Mouse (Mus musculus) CH12.LX (cell line): ENCODE results near the gene Ift22. TPM values are rescaled to one million over a fixed set of nuclear protein-coding genes. Genes with fewer than 3 reads are reported as not detected.
A peak's percentile ranks its signal among the peaks of the same experiment; 100 is the strongest.

Experiments used
- DNase-seq: peaks from one replicate; pipeline ENCODE4 v3.0.0-alpha.2; 2013; ENCODE audit errors: extremely low read depth
- H3K27ac ChIP-seq: 2 replicates; pipeline ENCODE4 v1.5.1; 2012; ENCODE audit warnings: low read depth, mild to moderate bottlenecking, control low read depth, moderate library complexity; ENCODE audit not compliant: insufficient read depth
- H3K27me3 ChIP-seq: replicated peaks from 2 replicates; pipeline ENCODE3; 2012; ENCODE audit warnings: inconsistent platforms
- H3K36me3 ChIP-seq, 2 experiments: replicated peaks in 1 of 2; 2 replicates each; pipeline versions ENCODE3 to v1.6.1; 2012; ENCODE audit warnings: inconsistent platforms in 1 of 2, low read length in 1 of 2, mild to moderate bottlenecking in 1 of 2, mixed read lengths in 1 of 2, moderate library complexity in 1 of 2; ENCODE audit not compliant: control insufficient read depth in 1 of 2, insufficient read depth in 1 of 2
- H3K4me1 ChIP-seq, 2 experiments: 2 replicates each; pipeline ENCODE4 v1.6.1; 2012; ENCODE audit warnings: inconsistent platforms in 1 of 2, moderate library complexity in 1 of 2; ENCODE audit not compliant: insufficient read depth in 2 of 2, control insufficient read depth in 1 of 2
- H3K4me2 ChIP-seq: 2 replicates; pipeline ENCODE4 v1.6.1; 2012; ENCODE audit warnings: low read depth, mild to moderate bottlenecking, control low read depth; ENCODE audit not compliant: poor library complexity, insufficient read depth, severe bottlenecking
- H3K4me3 ChIP-seq, 3 experiments: fragments of 150-350 bp in 1 of 3; sonication (generic) in 1 of 3; replicated peaks in 1 of 3; 2 replicates each; pipeline versions ENCODE3 to v1.5.1; 2011 to 2012; ENCODE audit warnings: low read depth in 2 of 3, low read length in 2 of 3, mild to moderate bottlenecking in 2 of 3, moderate library complexity in 2 of 3, control low read depth in 1 of 3, improper control_type of control experiment in 1 of 3, inconsistent platforms in 1 of 3, mixed read lengths in 1 of 3; ENCODE audit not compliant: poor library complexity in 1 of 3
- H3K79me2 ChIP-seq: replicated peaks from 2 replicates; pipeline ENCODE4 v1.6.1; 2012; ENCODE audit warnings: mild to moderate bottlenecking, moderate library complexity; ENCODE audit not compliant: control insufficient read depth, poor library complexity, insufficient read depth, severe bottlenecking; ENCODE audit errors: extremely low read depth
- H3K9ac ChIP-seq: 2 replicates; pipeline ENCODE4 v1.6.1; 2012; ENCODE audit warnings: low read depth, mild to moderate bottlenecking, control low read depth, moderate library complexity; ENCODE audit not compliant: insufficient read depth
- H3K9me3 ChIP-seq: replicated peaks from 2 replicates; pipeline ENCODE3; 2012; ENCODE audit warnings: low read length, inconsistent platforms, mixed read lengths
- CTCF ChIP-seq, 2 experiments: IDR thresholded peaks in 1 of 2; conservative IDR thresholded peaks in 1 of 2; 2 replicates each; pipeline ENCODE4 v1.5.1; 2011 to 2012; ENCODE audit warnings: low read depth in 2 of 2, low read length in 2 of 2, improper control_type of control experiment in 1 of 2, inconsistent platforms in 1 of 2, mild to moderate bottlenecking in 1 of 2, moderate library complexity in 1 of 2
- E2F4 ChIP-seq: IDR thresholded peaks from 2 replicates; pipeline ENCODE4 v1.6.1; 2011; ENCODE audit warnings: low read depth, low read length, improper control_type of control experiment; ENCODE audit not compliant: insufficient replicate concordance
- EP300 ChIP-seq: IDR thresholded peaks from 2 replicates; pipeline ENCODE4 v1.6.1; 2011; ENCODE audit warnings: low read length, improper control_type of control experiment
- ETS1 ChIP-seq: conservative IDR thresholded peaks from 2 replicates; pipeline ENCODE4 v1.6.1; 2012; ENCODE audit warnings: low read depth, mild to moderate bottlenecking, inconsistent platforms, low read length, improper control_type of control experiment, moderate library complexity
- JUND ChIP-seq: conservative IDR thresholded peaks from 2 replicates; pipeline ENCODE4 v1.6.1; 2011; ENCODE audit warnings: low read depth, low read length, improper control_type of control experiment
- MAX ChIP-seq: IDR thresholded peaks from 2 replicates; pipeline ENCODE4 v1.6.1; 2011; ENCODE audit warnings: low read length, improper control_type of control experiment
- MXI1 ChIP-seq: IDR thresholded peaks from 2 replicates; pipeline ENCODE4 v1.6.1; 2011; ENCODE audit warnings: mild to moderate bottlenecking, low read depth, low read length, improper control_type of control experiment
- RAD21 ChIP-seq: IDR thresholded peaks from 2 replicates; pipeline ENCODE4 v1.6.1; 2011; ENCODE audit warnings: low read depth, mild to moderate bottlenecking, low read length, improper control_type of control experiment, moderate library complexity
- SMC3 ChIP-seq: IDR thresholded peaks from 2 replicates; pipeline ENCODE4 v1.6.1; 2011; ENCODE audit warnings: low read depth, low read length, improper control_type of control experiment
- TBP ChIP-seq: conservative IDR thresholded peaks from 2 replicates; pipeline ENCODE4 v1.6.1; 2011; ENCODE audit warnings: low read depth, low read length, improper control_type of control experiment
- dilution Hi-C: fragments of 300-500 bp; cut with MboI; formaldehyde crosslinking; loops from 2 replicates; pipeline ENCODE4 v1.14.3; 2020; ENCODE audit warnings: low sequenced_read_pairs; ENCODE audit not compliant: extremely low pct_unique_long_range_greater_than_20kb, extremely low pct_ligation_motif_present
- in situ Hi-C: fragments of 300-500 bp; cut with MboI; formaldehyde crosslinking; loops from 3 replicates; pipeline ENCODE4 v1.14.3; 2019; ENCODE audit warnings: low sequenced_read_pairs, low pct_ligation_motif_present, low pct_unique_long_range_greater_than_20kb, mixed read lengths
- polyA plus RNA-seq: library from polyadenylated mRNA; unstranded; fragments of >175 nt; gene quantifications from 2 replicates; pipeline ENCODE4 v1.2.1, GENCODE M21; 2012; ENCODE audit warnings: low read depth; ENCODE audit not compliant: insufficient read length
- total RNA-seq, 2 experiments: library from RNA; depleted of rRNA; stranded (reverse); fragments of 300-350 nt in 1 of 2; fragments of >200 nt in 1 of 2; gene quantifications; 2 replicates each; pipeline ENCODE4 v1.2.3; 2012 to 2014

The Ift22 gene
- total and polyA plus RNA-seq, 3 experiments, result 16.8 to 39.6 (median 18.5) TPM

DNA sequence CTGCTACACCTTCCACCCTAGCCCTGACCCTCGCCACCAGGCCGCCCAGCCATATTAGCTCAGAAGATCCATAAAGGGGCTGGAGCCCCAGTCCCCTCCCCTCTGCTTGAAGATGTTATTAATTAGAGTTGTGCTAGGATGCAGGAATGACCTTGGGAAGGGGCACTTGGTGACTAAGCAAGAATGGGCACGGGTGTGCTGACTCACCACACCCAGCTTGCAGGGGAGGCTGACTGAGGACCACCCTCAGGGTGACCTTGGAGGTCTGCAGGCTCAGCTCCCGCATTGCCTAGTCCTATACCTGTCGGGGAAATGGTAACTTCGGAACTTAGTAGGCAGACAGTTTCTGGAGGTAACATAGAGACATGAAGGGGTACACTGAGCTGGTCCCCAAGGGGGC, 26.0 kb downstream of the Ift22 start:
- H3K4me3 ChIP-seq, result no peak overlapping the region
- in situ Hi-C loops, result no loop called here
- no peaks in the 10 kb centered on the region for H3K79me2 ChIP-seq
- no peaks in the 10 kb centered on the region for H3K27me3 ChIP-seq
- no peak for TF ChIP-seq MXI1
- peaks cover 0 to 2% of the 10 kb centered on the region in 2 experiments for H3K36me3 ChIP-seq
- no peak overlapping the region for H3K9ac ChIP-seq
- no peak for DNase-seq
- no peaks in the 10 kb centered on the region for H3K9me3 ChIP-seq
- H3K4me2 ChIP-seq, result no peak overlapping the region
- H3K27ac ChIP-seq, result no peak overlapping the region
- H3K4me1 ChIP-seq, result peaks cover 5 to 22% of the 10 kb centered on the region in 2 experiments
- dilution Hi-C loops, result no loop called here

DNA sequence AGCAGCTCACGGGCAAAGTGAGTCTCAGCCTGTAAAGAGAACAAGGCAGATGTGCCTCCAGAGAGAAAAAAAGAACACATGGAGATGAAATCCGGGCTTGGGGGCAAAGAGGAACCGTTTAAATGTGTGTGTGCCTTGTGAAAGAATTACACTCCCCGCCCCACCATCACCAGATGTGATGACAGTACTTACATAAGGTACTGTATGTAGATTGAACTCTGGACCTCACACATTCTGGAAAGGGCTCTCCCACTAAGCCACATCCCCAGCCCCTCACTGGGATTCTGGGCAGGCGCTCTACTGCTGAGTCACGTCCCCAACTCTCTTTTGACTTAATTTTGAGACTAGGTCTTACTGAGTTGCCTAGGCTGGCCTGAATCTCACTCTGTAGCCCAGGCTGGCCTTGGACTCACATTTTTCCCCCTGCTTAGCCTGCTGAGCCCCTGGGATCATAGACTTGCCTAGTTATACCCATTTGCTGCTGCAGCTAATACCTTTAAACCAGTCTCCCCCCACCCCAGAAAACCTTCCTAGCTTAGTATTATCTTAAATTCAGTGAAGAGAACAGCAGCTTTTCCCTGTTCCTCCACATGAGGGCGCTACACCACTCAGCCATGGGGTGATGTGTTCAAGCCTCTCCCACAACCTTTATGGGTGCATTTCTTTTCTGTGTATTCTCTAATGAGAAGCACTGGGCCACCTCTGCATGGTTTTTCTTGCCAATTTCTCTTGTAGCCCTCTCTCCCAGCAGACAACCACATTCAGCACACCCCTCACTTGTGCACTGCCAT, 28.1 kb downstream of the Ift22 start:
- DNase-seq, result peak; percentile 30
- H3K36me3 ChIP-seq, result peaks cover 0 to 2% of the 10 kb centered on the region in 2 experiments

DNA sequence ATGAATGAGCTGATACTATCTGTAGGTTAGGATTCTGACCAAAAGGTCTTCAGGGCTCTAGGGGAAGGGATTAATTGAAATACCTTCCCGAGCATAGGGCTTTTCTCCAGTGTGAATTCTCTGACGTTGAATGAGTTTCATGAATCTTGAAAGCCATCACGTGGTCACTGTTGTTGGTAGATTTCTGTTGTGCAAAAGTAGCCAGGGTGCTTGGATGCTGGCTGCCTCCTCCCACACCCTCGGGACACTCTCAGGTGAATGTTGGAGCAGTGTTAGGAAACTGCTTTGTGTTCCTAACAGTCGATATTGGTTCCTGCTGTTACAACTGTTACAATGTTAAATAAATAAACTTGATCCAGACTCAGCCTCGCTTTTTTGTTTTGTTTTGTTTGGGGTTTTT, 28.8 kb downstream of the Ift22 start:
- peaks cover 0 to 2% of the 10 kb centered on the region in 2 experiments for H3K36me3 ChIP-seq
- H3K4me1 ChIP-seq, result peaks cover 3 to 5% of the 10 kb centered on the region in 2 experiments; a peak in 3 of 4 replicates
- in situ Hi-C loops (no loop called here), dilution Hi-C loops (no loop called here)
- H3K4me3 ChIP-seq, result no peak overlapping the region
- no peak overlapping the region for H3K27ac ChIP-seq
- no peak for DNase-seq
- no peak overlapping the region for H3K9ac ChIP-seq
- H3K4me2 ChIP-seq, result no peak overlapping the region
- no peaks in the 10 kb centered on the region for H3K79me2 ChIP-seq
- TF ChIP-seq E2F4, result no peak
- no peak for TF ChIP-seq JUND
- no peak for TF ChIP-seq ETS1
- TF ChIP-seq EP300, result no peak
- TF ChIP-seq MAX, result no peak
- TF ChIP-seq, all 38 proteins: peak for 0
- Histone ChIP-seq H3K27me3 (no peaks in the 10 kb centered on the region), H3K9me3 (peaks cover 4% of the 10 kb centered on the region)

More for the DNA sequence above, 28.1 kb downstream of the Ift22 start:
- TF ChIP-seq CTCF (conservative IDR thresholded peaks at IDR 0.05 in 1 of 2, IDR thresholded peaks at IDR 0.05 in 1 of 2; ENCODE audit: low read depth in 2 of 2, low read length in 2 of 2), result peak; percentile 64 to 66; a peak in 3 of 4 replicates
- no peak for TF ChIP-seq TBP
- peak; percentile 37 for TF ChIP-seq RAD21
- TF ChIP-seq MXI1, result no peak
- TF ChIP-seq SMC3, result peak; percentile 36
- H3K4me1 ChIP-seq, result peaks cover 3 to 9% of the 10 kb centered on the region in 2 experiments
- H3K4me3 ChIP-seq, result no peak overlapping the region
- no peaks in the 10 kb centered on the region for H3K79me2 ChIP-seq
- in situ Hi-C loops, result no loop called here
- no peak overlapping the region for H3K4me2 ChIP-seq
- no peak overlapping the region for H3K27ac ChIP-seq
- dilution Hi-C loops, result no loop called here
- H3K9me3 ChIP-seq, result peaks cover 4% of the 10 kb centered on the region
- H3K9ac ChIP-seq, result no peak overlapping the region
- H3K27me3 ChIP-seq, result no peaks in the 10 kb centered on the region
